ENCODE assay signal across 8 mouse cellular contexts in the genomic region with DNA sequence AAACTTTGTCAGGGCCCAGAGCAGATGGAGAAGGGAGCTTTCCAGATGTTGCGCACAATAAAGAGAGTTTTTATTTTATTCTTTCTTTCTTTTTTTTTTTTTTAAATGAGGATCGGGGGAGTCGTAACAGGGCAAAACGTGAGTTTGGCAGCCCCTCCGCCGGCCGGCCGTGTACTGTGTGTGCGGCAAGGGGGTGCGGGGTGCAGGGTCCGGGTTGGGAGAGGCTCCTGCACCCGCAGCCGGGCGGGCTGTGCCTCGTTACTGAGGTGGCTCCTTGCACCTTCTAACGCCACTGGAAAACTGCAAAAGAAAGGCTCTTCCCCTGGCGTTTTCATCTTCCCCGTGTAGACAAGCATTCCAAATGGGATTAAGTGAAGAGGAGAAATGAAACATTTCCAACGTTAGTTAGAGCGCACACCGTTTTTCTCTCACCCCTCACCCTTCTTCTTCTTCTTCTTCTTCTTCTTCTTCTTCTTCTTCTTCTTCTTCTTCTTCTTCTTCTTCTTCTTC. TPM values are rescaled to one million over a fixed set of nuclear protein-coding genes. Genes with fewer than 3 reads are reported as not detected.
A peak's percentile ranks its signal among the peaks of the same experiment; 100 is the strongest.
DNase-seq lines count a peak whose midpoint lies in the region; ATAC-seq lines count a peak whose summit lies in the region.
"Had no signal": no experiment of that assay in that cellular context is flagged by ENCODE, and none has a peak within 500 bp of the region (broad histone marks: within the 10 kb centered on the region; RNA-seq: fewer than 3 reads in every experiment).

No protein-coding gene starts in this region.

- peak overlapping the region; percentile 25 for H3K4me3 ChIP-seq in forebrain, embryonic 14.5 days (ENCODE audit: low read depth, low read length)
- H3K4me3 ChIP-seq in limb, embryonic 11.5 days (ENCODE audit: low read depth, low read length) = peak overlapping the region; percentile 7
- H3K4me3 ChIP-seq in neural tube, embryonic 15.5 days (replicated peaks) = peak overlapping the region; percentile 30
- H3K4me3 ChIP-seq: erythroblast, embryonic 14.5 days had no signal

- peak; percentile 40 to 52 for DNase-seq in kidney, postnatal 4 days
- DNase-seq in kidney, adult 11 months = no peak
- DNase-seq in forebrain, embryonic 14.5 days (ENCODE audit: low spot score) = no peak
- DNase-seq in limb, embryonic 11.5 days (ENCODE audit: low spot score) = peak; percentile 53
- no peak for DNase-seq in layer of hippocampus, postnatal 25 days (ENCODE audit: extremely low spot score in 1 of 2, low spot score in 1 of 2)
- no peak for DNase-seq in right cerebral cortex, postnatal 4 days

- ATAC-seq in forebrain, embryonic 14.5 days = no peak
- ATAC-seq in limb, embryonic 11.5 days (ENCODE audit: insufficient number of reproducible peaks, low FRiP score, low TSS enrichment, low read depth) = no peak
- ATAC-seq in neural tube, embryonic 15.5 days (ENCODE audit: low FRiP score) = no peak

- H3K27ac ChIP-seq in forebrain, embryonic 14.5 days (ENCODE audit: low read depth, low read length) = peak overlapping the region; percentile 70; the same call in 1 of the 2 replicates
- H3K27ac ChIP-seq in limb, embryonic 11.5 days (replicated peaks; ENCODE audit: low read depth, low read length) = peak overlapping the region; percentile 85
- H3K27ac ChIP-seq in neural tube, embryonic 15.5 days (replicated peaks) = peak overlapping the region; percentile 51; the same call in 1 of the 2 replicates

- no peaks in the 10 kb centered on the region for H3K36me3 ChIP-seq in forebrain, embryonic 14.5 days (ENCODE audit: control insufficient read depth, insufficient read depth, low read length)
- no peaks in the 10 kb centered on the region for H3K36me3 ChIP-seq in limb, embryonic 11.5 days (ENCODE audit: control insufficient read depth, insufficient read depth, low read length)
- no peaks in the 10 kb centered on the region for H3K36me3 ChIP-seq in neural tube, embryonic 15.5 days

- peak overlapping the region; percentile 59 for H3K4me2 ChIP-seq in forebrain, embryonic 14.5 days (ENCODE audit: low read length)
- H3K4me2 ChIP-seq in limb, embryonic 11.5 days (ENCODE audit: low read depth, severe bottlenecking) = peak overlapping the region; percentile 62
- peak overlapping the region; percentile 62 for H3K4me2 ChIP-seq in neural tube, embryonic 15.5 days

- 2% methylated on average over 21 of the region's 21 CpGs for WGBS in forebrain, embryonic 14.5 days
- 2% methylated on average over 21 of the region's 21 CpGs for WGBS in limb, embryonic 11.5 days
- WGBS in neural tube, embryonic 15.5 days = 4% methylated on average over 21 of the region's 21 CpGs

- peaks cover 23% of the 10 kb centered on the region for H3K4me1 ChIP-seq in forebrain, embryonic 14.5 days (ENCODE audit: control insufficient read depth, insufficient read depth, low read length)
- peaks cover 20% of the 10 kb centered on the region for H3K4me1 ChIP-seq in limb, embryonic 11.5 days (ENCODE audit: control insufficient read depth, insufficient read depth, low read length)
- peaks cover 29% of the 10 kb centered on the region for H3K4me1 ChIP-seq in neural tube, embryonic 15.5 days

- no peaks in the 10 kb centered on the region for H3K9me3 ChIP-seq in forebrain, embryonic 14.5 days (replicated peaks; ENCODE audit: control insufficient read depth, low read length)
- H3K9me3 ChIP-seq in limb, embryonic 11.5 days (ENCODE audit: control insufficient read depth, low read length) = no peaks in the 10 kb centered on the region
- H3K9me3 ChIP-seq in neural tube, embryonic 15.5 days (replicated peaks) = no peaks in the 10 kb centered on the region

- H3K9ac ChIP-seq in forebrain, embryonic 14.5 days (ENCODE audit: low read length) = peak overlapping the region; percentile 47
- H3K9ac ChIP-seq in limb, embryonic 11.5 days (ENCODE audit: low read length) = peak overlapping the region; percentile 56
- H3K9ac ChIP-seq in neural tube, embryonic 15.5 days (replicated peaks) = 0 out of 2 replicates have a peak overlapping the region, but pooled peaks have one; percentile 32

- H3K27me3 ChIP-seq in forebrain, embryonic 14.5 days (replicated peaks; ENCODE audit: control insufficient read depth, insufficient read depth, low read length) = 0 out of 2 replicates have a peak, but pooled peaks cover 2% of the 10 kb centered on the region
- H3K27me3 ChIP-seq in limb, embryonic 11.5 days (ENCODE audit: control insufficient read depth, insufficient read depth, low read length) = no peaks in the 10 kb centered on the region
- no peaks in the 10 kb centered on the region for H3K27me3 ChIP-seq in neural tube, embryonic 15.5 days (replicated peaks)

RNA-seq across cellular contexts. Expression of a gene that starts 28.2 kb away (rescaled TPM):
- 7.8 and 9.4 TPM in 2 replicates for polyA plus RNA-seq in forebrain, embryonic 14.5 days (2014; fragmentation: Nextera tagmentation; extraction: Ambion mirVana)
- 15.4 and 15.8 TPM in 2 replicates for polyA plus RNA-seq in limb, embryonic 11.5 days (2014; fragmentation: Nextera tagmentation; extraction: Ambion mirVana)
- 6.1 and 6.3 TPM in 2 replicates for polyA plus RNA-seq in neural tube, embryonic 15.5 days (2015; fragmentation: Nextera tagmentation; extraction: Ambion mirVana)
- 10 to 100 TPM; 24.6 to 29.6 TPM for total RNA-seq in layer of hippocampus, postnatal 25 days (2021)

Comparison
In these comparisons a context has a peak if more than half of its experiments do, and no peak if none do; other contexts are left out.
1. DNase-seq: peak in kidney, postnatal 4 days (2 of 2) and limb, embryonic 11.5 days (single experiment); none in kidney, adult 11 months (single experiment), forebrain, embryonic 14.5 days (single experiment), layer of hippocampus, postnatal 25 days (0 of 2) and right cerebral cortex, postnatal 4 days (single experiment).
2. Peak in every context shown above with its lines, with median percentiles within 50 percentile points of each other: H3K27ac ChIP-seq, H3K4me2 ChIP-seq, H3K4me3 ChIP-seq and H3K9ac ChIP-seq.